Mouse (Mus musculus) small intestine, adult 2 months (tissue): ENCODE data around the gene Ager.

ENCODE experiments used
- CTCF ChIP-seq: fragments of 200-500 bp; IDR thresholded peaks from 2 replicates; pipeline ENCODE4 v1.5.1; 2012; ENCODE audit warnings: low read depth, mild to moderate bottlenecking, control low read depth, inconsistent platforms, low read length, moderate library complexity, mixed read lengths; ENCODE audit not compliant: insufficient replicate concordance, insufficient read length; ENCODE audit errors: extremely low read depth
- POLR2A ChIP-seq: fragments of 200-500 bp; IDR thresholded peaks from 2 replicates; pipeline ENCODE4 v1.6.1; 2012; ENCODE audit warnings: low read depth, mild to moderate bottlenecking, control low read depth, inconsistent platforms, low read length, moderate library complexity

GRCm38 (mm10) chr17:34604061-34604508 lies 6.4 kb downstream of the Ager start, which contains the start of gene Agpat1:
- TF ChIP-seq CTCF, result no peak
- TF ChIP-seq POLR2A, result peak; percentile 91
